Mouse (Mus musculus) heart, embryonic 16.5 days (tissue): ENCODE data around the gene Naa60. TPM values are rescaled to one million over a fixed set of nuclear protein-coding genes. Genes with fewer than 3 reads are reported as not detected.
A peak's percentile ranks its signal among the peaks of the same experiment; 100 is the strongest.

Experiments
- ATAC-seq: fragments of 200-750 bp; cut with Nextera tagmentation; replicated peaks from 2 replicates; pipeline ENCODE4 v1.8.0; 2017; ENCODE audit warnings: moderate number of reproducible peaks; ENCODE audit not compliant: insufficient read depth, low FRiP score; ENCODE audit errors: extremely low read depth
- H3K27ac ChIP-seq: fragments of 300-500 bp; sonication (generic); 2 replicates; pipeline ENCODE4 v1.5.1; 2014; ENCODE audit warnings: mild to moderate bottlenecking, low read length, control low read depth, moderate library complexity
- H3K27me3 ChIP-seq: fragments of 300-500 bp; sonication (generic); 2 replicates; pipeline ENCODE4 v1.6.1; 2014; ENCODE audit warnings: low read length, mixed read lengths; ENCODE audit not compliant: control insufficient read depth, insufficient read depth
- H3K36me3 ChIP-seq: fragments of 300-500 bp; sonication (generic); 2 replicates; pipeline ENCODE4 v1.6.1; 2014; ENCODE audit not compliant: control insufficient read depth, insufficient read depth
- H3K4me1 ChIP-seq: fragments of 300-500 bp; sonication (generic); 2 replicates; pipeline ENCODE4 v1.6.1; 2014; ENCODE audit warnings: low read length, mixed read lengths; ENCODE audit not compliant: control insufficient read depth, insufficient read depth
- H3K4me2 ChIP-seq: fragments of 300-500 bp; sonication (generic); 2 replicates; pipeline ENCODE4 v1.6.1; 2014; ENCODE audit warnings: low read depth, mild to moderate bottlenecking, control low read depth, low read length
- H3K4me3 ChIP-seq: fragments of 300-500 bp; sonication (generic); 2 replicates; pipeline ENCODE4 v1.5.1; 2014; ENCODE audit warnings: mild to moderate bottlenecking, control low read depth, low read length
- H3K9ac ChIP-seq: fragments of 300-500 bp; sonication (generic); 2 replicates; pipeline ENCODE4 v1.6.1; 2014; ENCODE audit warnings: low read length, control low read depth
- H3K9me3 ChIP-seq: fragments of 300-500 bp; sonication (generic); replicated peaks from 2 replicates; pipeline ENCODE4 v1.6.1; 2016; ENCODE audit warnings: low read length; ENCODE audit not compliant: control insufficient read depth
- WGBS: fragments of 180-500 bp; shearing (Covaris S2); extraction: QIAGEN DNeasy Blood & Tissue Kit; methylation state at CpG from one replicate; pipeline ENCODE4 v1.1.7; 2014; 5-methylcytosine and 5-hydroxymethylcytosine counted together
- polyA plus RNA-seq: library from polyadenylated mRNA; unstranded; fragments of >200 nt; fragmentation: Nextera tagmentation; extraction: Ambion mirVana; gene quantifications from 2 replicates; pipeline ENCODE4 v1.2.1, GENCODE M21; 2015

Naa60 gene
- polyA plus RNA-seq, 1 experiment from 2014 or later = 40.0 TPM

DNA sequence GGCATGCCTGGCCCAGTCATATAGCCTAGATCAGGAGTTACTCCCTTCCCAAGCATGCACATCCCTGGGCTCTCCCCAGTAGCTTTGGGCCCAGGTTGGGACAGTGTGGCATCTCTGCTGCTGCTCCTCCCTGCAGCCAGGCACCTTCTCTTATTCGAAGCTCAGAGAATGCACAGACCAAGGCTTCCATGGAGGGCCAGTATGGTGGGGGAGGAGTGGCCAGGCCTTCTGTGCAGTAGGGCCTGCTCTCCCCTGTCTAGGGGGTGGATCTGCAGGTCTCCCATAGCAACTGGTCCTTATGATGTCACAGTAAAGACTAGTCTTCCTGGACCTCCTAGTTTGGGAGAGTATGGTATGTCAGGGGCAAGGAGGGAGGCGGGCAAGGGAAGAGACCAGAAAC is 35.3 kb downstream of the Naa60 start:
- peaks cover 9% of the 10 kb centered on the region for H3K36me3 ChIP-seq
- H3K27me3 ChIP-seq = no peaks in the 10 kb centered on the region
- WGBS = 68% methylated on average over 2 of the region's 2 CpGs
- H3K9me3 ChIP-seq = no peaks in the 10 kb centered on the region
- no peak overlapping the region for H3K9ac ChIP-seq
- H3K27ac ChIP-seq = no peak overlapping the region
- ATAC-seq = no peak
- H3K4me1 ChIP-seq = peaks cover 5% of the 10 kb centered on the region
- no peak overlapping the region for H3K4me3 ChIP-seq
- H3K4me2 ChIP-seq = no peak overlapping the region

DNA sequence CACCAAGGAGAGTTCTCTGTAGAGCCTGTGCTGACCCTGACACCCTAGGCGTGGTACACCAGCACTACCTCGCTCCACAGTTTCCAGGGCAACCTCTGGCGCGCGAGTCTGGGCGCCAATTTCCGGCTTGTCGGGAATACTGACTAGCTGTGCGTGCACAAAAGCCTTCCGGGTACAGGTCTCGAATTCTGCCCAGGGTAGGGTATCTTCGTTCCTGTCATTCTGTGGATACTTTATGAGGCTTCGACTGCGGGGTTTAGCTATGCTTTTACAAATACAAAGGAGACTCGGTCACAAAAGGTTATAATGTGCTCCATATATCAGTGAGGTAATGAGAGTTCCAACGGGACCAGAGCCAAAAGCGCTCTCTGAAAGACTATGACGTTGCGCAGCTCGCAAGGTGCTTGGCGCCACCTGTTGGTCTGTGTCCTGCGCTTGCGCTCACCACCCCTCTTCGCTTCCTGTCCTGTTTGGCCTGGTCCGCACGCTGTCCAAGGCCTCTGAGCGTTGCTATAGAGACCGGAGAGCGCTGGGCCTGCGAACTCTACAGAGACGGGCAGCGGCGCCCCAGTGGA is 36.4 kb downstream of the Naa60 start, which contains the start of the genes 1700037C18Rik and Cluap1:
Gene 1700037C18Rik (minus strand): TSS at position 153 of the 575 bp plus-strand sequence.
Gene Cluap1 (plus strand): TSS at position 265 of the 575 bp plus-strand sequence.
- Histone ChIP-seq H3K4me2 (peak within 1 kb of the TSS; percentile 84), H3K36me3 (peaks cover 21% of the 10 kb centered on the region), H3K4me3 (peak within 1 kb of the TSS; percentile 84), H3K27me3 (no peaks in the 10 kb centered on the region), H3K4me1 (peaks cover 5% of the 10 kb centered on the region), H3K27ac (peak within 1 kb of the TSS; percentile 75), H3K9ac (peak within 1 kb of the TSS; percentile 88), H3K9me3 (no peaks in the 10 kb centered on the region)
- 0% methylated on average over 33 of the region's 33 CpGs for WGBS
- ATAC-seq = peak; percentile 97

DNA sequence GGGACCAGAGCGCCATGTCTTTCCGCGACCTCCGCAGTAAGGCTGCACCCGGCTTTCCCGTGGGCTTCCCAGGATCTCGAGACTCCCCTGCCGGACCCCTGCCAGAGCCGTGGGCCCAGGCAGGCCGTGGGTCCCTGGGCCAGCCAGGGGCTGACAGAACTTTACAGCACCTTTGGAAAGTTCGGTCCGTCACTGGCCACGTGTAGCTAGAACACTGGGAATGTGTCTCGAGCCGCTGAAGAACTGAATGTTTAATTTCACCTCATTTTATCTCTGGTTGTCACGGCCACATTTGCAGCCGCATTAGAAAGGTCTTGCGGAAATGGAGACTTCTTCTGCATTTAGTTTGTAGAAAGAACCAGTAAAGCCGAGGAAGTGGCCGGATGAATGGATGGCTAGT is 36.9 kb downstream of the Naa60 start:
- peak overlapping the region; percentile 84 for H3K4me2 ChIP-seq
- peak overlapping the region; percentile 75 for H3K27ac ChIP-seq
- H3K4me1 ChIP-seq = peaks cover 5% of the 10 kb centered on the region
- 6% methylated on average over 20 of the region's 20 CpGs for WGBS
- ATAC-seq = no peak
- peak overlapping the region; percentile 88 for H3K9ac ChIP-seq
- peak overlapping the region; percentile 84 for H3K4me3 ChIP-seq
- H3K36me3 ChIP-seq = peaks cover 23% of the 10 kb centered on the region
- no peaks in the 10 kb centered on the region for H3K27me3 ChIP-seq
- no peaks in the 10 kb centered on the region for H3K9me3 ChIP-seq

DNA sequence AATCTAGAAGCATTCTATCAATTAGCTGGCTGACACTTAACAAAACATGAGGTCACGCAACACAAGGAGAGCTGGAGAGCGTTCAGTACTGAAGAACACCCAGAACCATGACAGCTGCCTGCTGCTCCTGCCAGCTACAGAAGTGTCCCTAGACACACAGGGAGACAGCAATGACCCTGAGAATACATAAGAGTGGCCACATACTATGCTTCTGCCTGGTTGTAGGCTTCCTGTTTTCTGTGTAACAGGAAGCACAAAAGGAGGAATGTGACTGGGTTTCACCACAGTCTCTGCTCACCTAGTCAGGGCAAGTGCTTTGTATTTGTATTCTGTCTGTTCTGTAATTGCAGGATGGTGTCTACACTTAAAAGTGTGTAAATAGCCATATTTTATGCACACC is 48.6 kb downstream of the Naa60 start:
- Histone ChIP-seq H3K4me3 (no peak overlapping the region), H3K4me2 (no peak overlapping the region), H3K9ac (no peak overlapping the region), H3K9me3 (no peaks in the 10 kb centered on the region), H3K4me1 (no peaks in the 10 kb centered on the region), H3K36me3 (peaks cover 28% of the 10 kb centered on the region), H3K27me3 (no peaks in the 10 kb centered on the region), H3K27ac (no peak overlapping the region)
- WGBS = 91% methylated on average over 2 of the region's 2 CpGs
- ATAC-seq = no peak

DNA sequence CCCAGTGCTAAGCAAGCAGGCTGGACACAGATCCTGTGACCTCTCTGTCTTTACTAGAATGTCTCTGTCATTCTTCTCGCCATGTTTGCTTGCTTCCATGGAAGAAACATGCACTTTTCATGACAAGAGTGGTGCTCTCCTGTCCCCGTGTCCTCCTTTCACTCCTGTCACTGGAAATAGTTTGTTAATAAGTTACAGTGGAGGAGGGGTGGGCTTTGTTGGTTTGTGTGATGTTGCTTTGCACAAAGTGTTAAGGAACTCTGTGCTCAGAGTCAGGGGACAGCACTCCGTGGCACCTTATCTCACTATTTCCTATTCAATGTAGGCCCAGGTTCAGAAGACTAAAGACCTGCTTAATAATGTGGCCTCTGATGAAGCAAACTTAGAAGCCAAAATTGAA is 51.3 kb downstream of the Naa60 start:
- H3K27ac ChIP-seq = no peak overlapping the region
- H3K4me2 ChIP-seq = no peak overlapping the region
- H3K36me3 ChIP-seq = peaks cover 35% of the 10 kb centered on the region
- H3K4me3 ChIP-seq = no peak overlapping the region
- no peak overlapping the region for H3K9ac ChIP-seq
- H3K4me1 ChIP-seq = no peaks in the 10 kb centered on the region
- no peaks in the 10 kb centered on the region for H3K9me3 ChIP-seq
- 85% methylated on average over 3 of the region's 3 CpGs for WGBS
- ATAC-seq = no peak
- H3K27me3 ChIP-seq = no peaks in the 10 kb centered on the region

DNA sequence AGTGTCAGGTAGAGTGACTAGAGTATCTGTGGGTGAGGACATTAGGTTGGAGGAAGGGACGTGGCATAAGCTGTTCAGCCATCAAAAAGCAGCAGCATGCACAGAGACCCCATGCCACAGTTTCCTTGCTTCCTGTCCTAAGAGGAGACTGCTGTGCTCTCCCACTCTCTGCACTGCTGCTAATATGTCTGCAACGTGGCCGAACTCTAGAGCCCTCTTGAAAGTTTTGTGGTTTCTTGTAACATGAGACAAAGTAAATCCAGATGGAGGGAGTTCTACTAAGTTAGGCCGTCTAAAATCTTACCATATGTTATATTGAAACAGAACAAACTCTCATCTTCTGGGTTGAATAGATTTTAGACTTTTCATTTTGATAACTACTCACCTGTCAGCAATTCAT is 51.8 kb downstream of the Naa60 start:
- Histone ChIP-seq H3K4me2 (no peak overlapping the region), H3K36me3 (peaks cover 36% of the 10 kb centered on the region), H3K4me3 (no peak overlapping the region), H3K4me1 (no peaks in the 10 kb centered on the region), H3K27ac (no peak overlapping the region), H3K9ac (no peak overlapping the region), H3K27me3 (no peaks in the 10 kb centered on the region), H3K9me3 (no peaks in the 10 kb centered on the region)
- 83% methylated on average over 4 of the region's 4 CpGs for WGBS
- no peak for ATAC-seq

DNA sequence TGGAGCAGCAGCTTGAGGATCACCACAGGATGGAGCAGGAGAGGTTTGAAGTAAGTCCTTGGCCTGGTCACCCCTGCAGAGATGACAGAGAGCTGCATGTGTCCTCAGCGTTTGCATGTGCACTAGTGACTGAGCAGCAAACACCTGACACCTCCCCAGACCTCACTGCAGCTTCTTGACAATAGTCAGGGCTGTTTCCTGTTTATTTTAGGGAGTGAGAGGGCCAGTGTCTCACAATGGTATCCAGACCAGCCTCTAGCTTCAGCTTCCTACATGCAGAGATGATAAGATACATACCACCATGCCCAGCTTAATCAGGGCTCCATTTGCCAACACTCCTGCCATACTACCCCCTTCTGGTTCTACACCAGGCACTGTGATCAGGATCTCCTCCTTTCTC is 56.4 kb downstream of the Naa60 start:
- Histone ChIP-seq H3K4me2 (no peak overlapping the region), H3K36me3 (peaks cover 33% of the 10 kb centered on the region), H3K9me3 (no peaks in the 10 kb centered on the region), H3K4me3 (no peak overlapping the region), H3K9ac (no peak overlapping the region), H3K27me3 (no peaks in the 10 kb centered on the region), H3K27ac (no peak overlapping the region), H3K4me1 (no peaks in the 10 kb centered on the region)
- ATAC-seq = no peak
- 46% methylated on average over 1 of the region's 1 CpGs for WGBS

DNA sequence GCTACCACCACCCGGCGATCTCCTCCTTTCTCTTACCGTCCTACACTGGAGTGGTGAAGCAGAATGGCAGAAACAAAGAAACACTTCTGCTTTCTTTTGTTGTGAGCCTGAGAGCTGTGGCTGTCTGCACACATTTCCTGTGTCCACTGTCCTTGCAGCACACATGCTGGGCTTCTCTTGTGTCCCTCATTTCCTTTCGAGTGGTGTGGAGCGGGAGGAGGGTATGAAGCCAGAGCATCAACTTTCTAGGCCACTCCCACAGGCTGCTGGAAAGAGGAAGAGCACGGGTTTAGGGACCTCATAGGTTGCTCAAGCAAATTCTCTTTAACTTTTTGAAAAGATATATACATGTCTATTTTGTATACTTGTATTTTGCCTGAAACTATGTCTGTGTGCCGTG is 57.0 kb downstream of the Naa60 start:
- H3K9ac ChIP-seq = no peak overlapping the region
- no peaks in the 10 kb centered on the region for H3K9me3 ChIP-seq
- 72% methylated on average over 7 of the region's 7 CpGs for WGBS
- no peak overlapping the region for H3K27ac ChIP-seq
- peaks cover 33% of the 10 kb centered on the region for H3K36me3 ChIP-seq
- no peak overlapping the region for H3K4me2 ChIP-seq
- H3K4me1 ChIP-seq = no peaks in the 10 kb centered on the region
- H3K27me3 ChIP-seq = no peaks in the 10 kb centered on the region
- no peak; the same call in 1 of the 2 replicates for ATAC-seq
- H3K4me3 ChIP-seq = no peak overlapping the region

DNA sequence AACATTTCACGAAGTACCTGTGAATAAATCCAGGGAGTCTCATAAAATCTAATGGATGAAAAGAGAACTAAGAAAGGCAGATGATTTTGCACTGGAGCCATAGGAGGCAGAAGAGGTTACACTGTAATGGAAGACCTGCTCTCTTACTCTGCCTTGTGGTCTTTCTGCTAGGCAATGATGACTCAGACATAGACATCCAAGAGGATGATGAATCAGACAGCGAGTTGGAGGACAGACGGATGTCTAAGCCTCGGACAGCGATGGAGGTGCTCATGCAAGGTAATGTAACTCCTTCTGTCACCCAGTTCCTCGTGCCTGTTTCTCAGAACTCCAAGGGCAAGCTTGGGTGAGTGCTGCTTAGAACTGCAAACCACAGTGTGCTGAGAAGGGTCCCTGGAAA is 61.4 kb downstream of the Naa60 start:
- Histone ChIP-seq H3K9ac (no peak overlapping the region), H3K4me2 (no peak overlapping the region), H3K36me3 (peaks cover 34% of the 10 kb centered on the region), H3K4me1 (no peaks in the 10 kb centered on the region), H3K27ac (no peak overlapping the region), H3K9me3 (no peaks in the 10 kb centered on the region), H3K4me3 (no peak overlapping the region), H3K27me3 (no peaks in the 10 kb centered on the region)
- ATAC-seq = no peak
- 86% methylated on average over 6 of the region's 6 CpGs for WGBS
